Mouse (Mus musculus): ENCODE results near the gene Lsm8.
"Not testable (repeated sequence)": the region's sequence is repeated elsewhere in the genome, so short reads cannot be mapped to it uniquely, and the experiment has no call there.

- not testable (repeated sequence) for TF ChIP-seq EP300 (IDR thresholded peaks at IDR 0.05; ENCODE audit: insufficient read depth, low read depth, low read length); CTCF (IDR thresholded peaks at IDR 0.05)
These were observed 3.9 kb upstream of the Lsm8 start for GRCm38 (mm10) chr6:18844529-18844928.

Measured in heart, adult 2 months (tissue).